Mouse (Mus musculus) erythroblast, adult 5-6 weeks (primary cell): ENCODE measurements around the gene Gstm4. TPM values are rescaled to one million over a fixed set of nuclear protein-coding genes. Genes with fewer than 3 reads are reported as not detected.
A peak's percentile ranks its signal among the peaks of the same experiment; 100 is the strongest.

ENCODE experiments used
- ATAC-seq: replicated peaks from 2 replicates; pipeline ENCODE4 v1.8.0; 2016; ENCODE audit warnings: moderate number of reproducible peaks, mild to moderate bottlenecking, moderate TSS enrichment, inconsistent platforms; ENCODE audit not compliant: poor library complexity, low FRiP score, severe bottlenecking
- total RNA-seq, 2 experiments: library from RNA; stranded (forward) in 1 of 2; stranded (reverse) in 1 of 2; fragments of 150-400 nt in 1 of 2; fragments of 200-764, 138-1000 nt in 1 of 2; gene quantifications; 2 replicates each; pipeline versions ENCODE4 v1.2.3 to v1.2.4; 2015 to 2017; ENCODE audit warnings: low replicate concordance in 2 of 2

Gstm4 gene
- total RNA-seq (2015; ENCODE audit: low replicate concordance) (4.2 and 8.4 TPM in 2 replicates), total RNA-seq (2017; ENCODE audit: low replicate concordance) (0.28 and 0.51 TPM in 2 replicates)

GRCm38 (mm10) chr3:108044394-108045140 lies at the start of gene Gstm4:
Gene Gstm4, minus strand, starts transcription at chr3:108044894.
- peak; percentile 76 for ATAC-seq

GRCm38 (mm10) chr3:108094146-108094545 lies 49.5 kb upstream of the Gstm4 start:
- ATAC-seq, result no peak

GRCm38 (mm10) chr3:108093306-108093705 lies 48.6 kb upstream of the Gstm4 start:
- ATAC-seq, result no peak

GRCm38 (mm10) chr3:108092536-108093115 lies 47.9 kb upstream of the Gstm4 start, which contains the start of gene Gnat2:
Gene Gnat2, plus strand, starts transcription at chr3:108092789.
- no peak for ATAC-seq

GRCm38 (mm10) chr3:108092030-108092429 lies 47.3 kb upstream of the Gstm4 start:
- no peak for ATAC-seq

GRCm38 (mm10) chr3:108090561-108090960 lies 45.9 kb upstream of the Gstm4 start:
- ATAC-seq, result no peak

GRCm38 (mm10) chr3:108089916-108090315 lies 45.2 kb upstream of the Gstm4 start:
- no peak for ATAC-seq

- no peak for ATAC-seq
Observed at GRCm38 (mm10) chr3:108088842-108089380, 44.2 kb upstream of the Gstm4 start.

GRCm38 (mm10) chr3:108087329-108087728 lies 42.6 kb upstream of the Gstm4 start:
- no peak for ATAC-seq

GRCm38 (mm10) chr3:108086470-108086979 lies 41.8 kb upstream of the Gstm4 start, which contains the start of gene Ampd2:
Gene Ampd2, minus strand, starts transcription at chr3:108086651.
- ATAC-seq, result peak; percentile 57

- ATAC-seq, result no peak
Observed at GRCm38 (mm10) chr3:108085721-108086469, 41.2 kb upstream of the Gstm4 start.

- ATAC-seq, result peak; percentile 63
Observed at GRCm38 (mm10) chr3:108085281-108085720, 40.6 kb upstream of the Gstm4 start.

GRCm38 (mm10) chr3:108084767-108085270 lies 40.1 kb upstream of the Gstm4 start:
- ATAC-seq, result 0 out of 2 replicates have a peak, but pooled peaks have one; percentile 1

GRCm38 (mm10) chr3:108083904-108084407 lies 39.3 kb upstream of the Gstm4 start:
- ATAC-seq, result no peak

- no peak for ATAC-seq
Observed at GRCm38 (mm10) chr3:108083161-108083560, 38.5 kb upstream of the Gstm4 start.

GRCm38 (mm10) chr3:108082251-108082875 lies 37.7 kb upstream of the Gstm4 start:
- no peak for ATAC-seq

- ATAC-seq, result no peak
Observed at GRCm38 (mm10) chr3:108081681-108082080, 37.0 kb upstream of the Gstm4 start.

- ATAC-seq, result no peak
Observed at GRCm38 (mm10) chr3:108076836-108077235, 32.1 kb upstream of the Gstm4 start.

- no peak for ATAC-seq
Observed at GRCm38 (mm10) chr3:108072983-108073569, 28.4 kb upstream of the Gstm4 start.
